Mouse (Mus musculus) liver, embryonic 16.5 days (tissue): ENCODE measurements at regions not wholly inside any gene's neighbourhood (a gene's known extent, or its start where the extent isn't known, plus 50 kb on each side); places are given as distances from the start of the nearest gene placed in this dataset.
"Not testable (repeated sequence)": the region's sequence is repeated elsewhere in the genome, so short reads cannot be mapped to it uniquely, and the experiment has no call there.

Experiments used
- ATAC-seq: fragments of 200-750 bp; cut with Nextera tagmentation; 2 replicates; pipeline ENCODE4 v1.8.0; 2017; ENCODE audit warnings: low read depth, mild to moderate bottlenecking, moderate number of reproducible peaks, moderate library complexity
- H3K27ac ChIP-seq: fragments of 300-500 bp; sonication (generic); 2 replicates; pipeline ENCODE4 v1.5.1; 2014; ENCODE audit warnings: mild to moderate bottlenecking, low read length
- H3K27me3 ChIP-seq: fragments of 300-500 bp; sonication (generic); 2 replicates; pipeline ENCODE4 v1.6.1; 2014; ENCODE audit warnings: low read depth, low read length, mixed read lengths; ENCODE audit not compliant: control insufficient read depth, insufficient read depth
- H3K36me3 ChIP-seq: fragments of 300-500 bp; sonication (generic); 2 replicates; pipeline ENCODE4 v1.6.1; 2014; ENCODE audit warnings: mild to moderate bottlenecking; ENCODE audit not compliant: control insufficient read depth, insufficient read depth
- H3K4me1 ChIP-seq: fragments of 300-500 bp; sonication (generic); 2 replicates; pipeline ENCODE4 v1.6.1; 2014; ENCODE audit warnings: low read depth, low read length, mixed read lengths; ENCODE audit not compliant: control insufficient read depth
- H3K4me2 ChIP-seq: fragments of 300-500 bp; sonication (generic); 2 replicates; pipeline ENCODE4 v1.6.1; 2014; ENCODE audit warnings: low read depth, low read length, mixed read lengths
- H3K4me3 ChIP-seq: fragments of 300-500 bp; sonication (generic); 2 replicates; pipeline ENCODE4 v1.5.1; 2014; ENCODE audit warnings: low read depth, mild to moderate bottlenecking, low read length
- H3K9ac ChIP-seq: fragments of 300-500 bp; sonication (generic); 2 replicates; pipeline ENCODE4 v1.6.1; 2014; ENCODE audit warnings: low read depth, low read length
- H3K9me3 ChIP-seq: fragments of 300-500 bp; sonication (generic); replicated peaks from 2 replicates; pipeline ENCODE4 v1.6.1; 2016; ENCODE audit warnings: low read length; ENCODE audit not compliant: control insufficient read depth
- WGBS: fragments of 180-500 bp; shearing (Covaris S2); extraction: QIAGEN DNeasy Blood & Tissue Kit; methylation state at CpG from one replicate; pipeline ENCODE4 v1.1.7; 2014; ENCODE audit not compliant: insufficient replicate concordance; 5-methylcytosine and 5-hydroxymethylcytosine counted together

GRCm38 (mm10) chr6:37806529-37807191 is 64.0 kb upstream of the Trim24 start:
- H3K36me3 ChIP-seq, H3K4me3 ChIP-seq, H3K9me3 ChIP-seq, ATAC-seq, H3K9ac ChIP-seq, H3K4me2 ChIP-seq, H3K4me1 ChIP-seq, H3K27ac ChIP-seq, H3K27me3 ChIP-seq: not testable (repeated sequence)
- WGBS, result 73% methylated on average over 1 of the region's 10 CpGs

- H3K4me3 ChIP-seq, H3K36me3 ChIP-seq, H3K4me1 ChIP-seq, H3K27me3 ChIP-seq, H3K4me2 ChIP-seq, ATAC-seq, H3K9me3 ChIP-seq, H3K27ac ChIP-seq, H3K9ac ChIP-seq: not testable (repeated sequence)
- 46% methylated on average over 2 of the region's 2 CpGs for WGBS
These were observed 55.4 kb upstream of the Trim24 start for GRCm38 (mm10) chr6:37815218-37815617.
